Mouse (Mus musculus) B cell, adult (primary cell): ENCODE data around the gene Osm. TPM values are rescaled to one million over a fixed set of nuclear protein-coding genes. Genes with fewer than 3 reads are reported as not detected.

Experiments
- total RNA-seq: library from RNA; stranded (reverse); gene quantifications from 4 replicates; pipeline ENCODE4 v1.2.4, GENCODE M21; 2023; ENCODE audit not compliant: inconsistent age

Gene Osm
- 2.2 to 4.8 TPM (median 2.9 TPM) in 4 replicates for total RNA-seq

DNA sequence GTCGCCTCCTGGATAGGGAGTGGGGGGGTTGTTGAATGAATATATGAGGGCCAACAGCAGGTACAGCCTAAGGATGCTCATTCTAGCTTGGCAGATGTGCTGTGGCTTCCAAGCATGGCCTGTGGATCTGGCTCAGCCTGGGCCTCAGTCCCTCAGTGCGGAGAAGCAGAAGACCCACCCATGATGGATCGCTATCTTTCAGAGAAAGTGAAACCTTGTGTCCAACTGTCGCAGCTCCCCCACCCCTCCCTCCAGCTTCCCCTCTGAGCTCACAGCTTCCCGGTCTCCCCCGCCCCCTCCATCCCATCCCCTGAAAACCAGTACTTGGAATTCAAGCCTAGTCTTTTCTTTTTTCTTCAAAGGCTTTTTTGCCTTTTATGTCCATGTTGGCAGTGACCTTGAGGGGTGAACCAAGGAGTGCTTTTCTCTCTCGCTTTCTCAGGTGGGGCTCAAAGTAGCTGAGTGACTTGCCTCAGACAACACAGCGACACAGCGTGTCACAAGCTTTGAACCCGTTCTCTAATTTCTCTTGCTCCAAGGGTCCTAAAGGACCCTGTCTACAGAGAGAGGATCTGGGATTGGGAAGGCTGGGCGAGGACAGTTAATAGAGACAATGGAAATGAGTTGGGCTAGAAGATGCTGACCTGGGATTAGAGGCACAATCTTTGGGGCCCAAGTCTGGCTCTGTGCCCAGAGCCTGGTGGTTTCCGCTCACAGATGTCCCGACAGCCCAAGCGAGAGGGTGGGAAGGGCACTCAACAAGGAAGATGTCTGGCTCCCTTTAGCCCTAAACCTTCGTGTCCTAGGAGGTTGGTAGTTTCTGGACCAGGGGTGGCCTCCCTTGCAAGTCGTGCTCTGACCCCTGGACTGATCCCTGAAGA lies at the start of gene Osm:
Osm (plus strand) TSS at position 756 of the 881 bp plus-strand sequence.

DNA sequence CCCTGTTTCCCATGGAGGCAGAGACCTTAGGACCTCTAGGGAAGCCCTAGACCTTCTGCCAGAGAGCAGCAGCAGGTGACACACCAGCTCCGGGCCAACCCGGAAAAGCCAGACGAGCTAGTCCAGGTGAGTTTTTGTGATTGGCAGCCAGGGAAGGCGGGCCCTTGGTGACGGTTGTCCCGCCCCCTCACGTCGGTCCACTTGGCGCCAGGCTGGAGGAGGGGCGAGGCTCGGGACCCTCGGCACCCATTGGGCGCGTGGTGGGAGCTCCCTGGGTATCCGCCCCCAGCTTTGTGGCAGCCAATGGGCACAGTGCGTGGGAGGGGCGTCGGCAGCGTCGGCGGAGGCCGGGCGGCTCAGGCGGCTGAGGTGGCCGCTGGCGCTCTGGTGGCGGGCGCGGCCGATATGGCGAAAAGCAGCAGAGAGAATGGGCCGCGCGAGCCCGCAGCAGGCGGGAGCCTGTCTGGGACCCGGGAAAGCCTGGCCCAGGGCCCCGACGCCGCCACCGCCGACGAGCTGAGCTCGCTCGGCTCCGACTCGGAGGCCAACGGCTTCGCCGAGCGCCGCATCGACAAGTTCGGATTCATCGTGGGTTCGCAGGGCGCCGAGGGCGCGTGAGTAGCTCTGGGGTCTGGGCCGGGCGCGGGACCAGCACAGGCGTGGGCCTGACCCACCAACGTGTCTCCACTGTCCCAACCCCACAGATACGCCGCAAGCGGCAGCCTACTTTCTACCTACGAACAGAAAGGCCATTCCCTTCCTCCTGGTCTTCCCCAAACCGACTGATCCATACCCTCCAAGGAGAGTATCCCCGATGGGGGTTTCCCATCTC lies 49.5 kb upstream of the Osm start, which contains the start of gene Tbc1d10a:
Tbc1d10a (plus strand) TSS at position 304 of the 832 bp plus-strand sequence.

DNA sequence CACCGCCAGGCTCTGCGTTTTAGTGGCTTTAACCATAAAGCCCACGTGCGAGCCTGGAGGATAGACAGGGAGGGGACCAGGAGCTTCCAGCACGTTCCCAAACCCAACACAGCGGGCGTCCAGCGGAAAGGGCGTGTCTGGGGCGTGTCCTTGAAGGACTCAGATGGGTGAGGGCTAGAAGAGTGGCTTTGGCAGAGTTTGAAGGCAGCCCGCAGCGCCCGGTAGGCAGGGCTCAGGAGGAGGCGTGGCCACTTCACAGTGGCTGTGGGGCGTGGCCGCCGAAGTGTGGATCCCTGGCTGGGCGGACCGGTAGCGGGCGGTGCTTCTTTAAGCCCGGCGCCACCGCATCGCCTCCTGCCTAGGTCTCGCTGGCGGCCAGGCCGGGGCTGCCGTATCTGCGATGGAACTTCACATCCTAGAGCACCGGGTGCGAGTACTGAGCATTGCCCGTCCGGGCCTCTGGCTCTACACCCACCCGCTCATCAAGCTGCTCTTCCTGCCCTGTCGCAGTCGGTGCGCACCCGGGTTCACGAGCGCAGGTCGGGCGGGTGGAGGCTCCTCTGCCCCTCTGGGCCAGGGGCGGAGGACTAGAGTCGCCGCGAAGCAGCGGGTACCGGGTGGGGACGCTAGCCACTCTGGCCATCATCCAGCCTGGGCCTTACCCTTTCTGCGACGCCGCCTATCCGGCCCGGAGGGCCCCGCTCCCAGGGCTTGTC lies 18.1 kb upstream of the Osm start, which contains the start of gene Castor1:
Castor1 (plus strand) TSS at position 312 of the 716 bp plus-strand sequence.

DNA sequence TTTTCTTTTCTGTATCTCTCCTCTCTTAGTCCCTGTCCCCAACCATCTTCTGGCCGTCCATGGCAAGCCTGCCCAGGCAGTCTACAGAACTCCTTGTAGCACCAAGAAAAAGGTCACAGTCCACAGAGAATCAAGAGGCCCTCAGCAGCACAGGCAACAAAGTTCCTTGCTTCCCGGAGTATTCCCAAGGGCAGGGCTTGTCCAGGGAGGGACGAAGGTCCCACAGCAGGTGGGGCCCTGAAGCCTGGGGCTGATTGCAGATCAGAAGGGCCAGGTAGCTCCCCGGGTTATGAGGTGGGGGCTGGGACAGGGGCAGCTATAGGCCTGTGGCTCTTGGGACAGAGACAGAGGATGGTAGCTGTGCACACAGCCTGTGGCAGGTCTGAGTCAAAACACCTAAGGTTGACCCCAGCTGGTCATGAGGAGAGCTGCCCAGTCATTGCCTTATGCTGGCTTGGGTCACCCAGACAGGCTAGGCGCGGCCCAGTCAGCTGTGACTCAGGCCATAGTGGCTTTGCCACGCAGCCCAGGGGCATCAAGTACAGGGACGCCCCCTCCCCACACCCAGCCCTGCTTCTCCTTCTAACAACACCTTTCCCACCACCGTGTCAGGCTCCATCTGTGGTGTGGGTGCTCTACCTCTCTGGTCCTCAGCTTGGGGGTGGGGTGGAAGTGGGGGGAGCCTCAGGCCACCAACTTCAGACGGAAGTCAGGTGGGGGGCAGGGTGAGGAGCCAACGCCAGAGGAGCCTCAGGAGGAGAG lies 20.8 kb downstream of the Osm start, which contains the start of gene Lif:
Lif (plus strand) TSS at position 712 of the 762 bp plus-strand sequence.

Other genes starting within 250 kb of the Osm start
- not detected in 4 replicates for gene Sec14l4, start 205.0 kb upstream of the Osm start, total RNA-seq
- gene Sec14l3, start 171.6 kb upstream of the Osm start, total RNA-seq: not detected in 4 replicates
- 0.38 to 1.8 TPM (median 1.3 TPM) in 4 replicates for gene Mtfp1, start 141.0 kb upstream of the Osm start, total RNA-seq
- 0.81 to 1.3 TPM in 2 of 4 replicates, not detected in the others for gene Sec14l2, start 113.0 kb upstream of the Osm start, total RNA-seq
- gene Rnf215, start 101.2 kb upstream of the Osm start, total RNA-seq: 29.9 to 40.8 TPM (median 34.4 TPM) in 4 replicates
- 7.6 to 12.7 TPM (median 9.2 TPM) in 4 replicates for gene Ccdc157, start 76.1 kb upstream of the Osm start, total RNA-seq
- gene Sf3a1, start 76.1 kb upstream of the Osm start, total RNA-seq: 55.7 to 69.9 TPM (median 65.6 TPM) in 4 replicates
- 44.2 to 53.3 TPM (median 48.1 TPM) in 4 replicates for gene Tbc1d10a, start 49.6 kb upstream of the Osm start, total RNA-seq
- gene Castor1, start 18.2 kb upstream of the Osm start, total RNA-seq: 2.5 to 4.3 TPM (median 3.1 TPM) in 4 replicates
- gene Lif, start 21.1 kb downstream of the Osm start, total RNA-seq: not detected in 4 replicates
- 0.72 to 4.1 TPM (median 1.2 TPM) in 4 replicates for gene Hormad2, start 204.7 kb downstream of the Osm start, total RNA-seq